Mouse (Mus musculus) adrenal gland, adult (tissue): Measurements from ENCODE around the gene Ugt2b38.
A peak's percentile ranks its signal among the peaks of the same experiment; 100 is the strongest.
"Not testable (repeated sequence)": the region's sequence is repeated elsewhere in the genome, so short reads cannot be mapped to it uniquely, and the experiment has no call there.

Experiments
- DNase-seq, 2 experiments: peaks; one replicate each; pipeline ENCODE4 v3.0.0; 2022 to 2023; ENCODE audit warnings: low spot score in 1 of 2; ENCODE audit not compliant: inconsistent age in 2 of 2

The Ugt2b38 gene

GRCm38 (mm10) chr5:87424041-87424440 lies at the start of gene Ugt2b38:
TSS of gene Ugt2b38 (minus strand) at chr5:87424203.
- DNase-seq, result not testable (repeated sequence)

- no peak for DNase-seq
Observed at GRCm38 (mm10) chr5:87458810-87459209, 34.8 kb upstream of the Ugt2b38 start.

GRCm38 (mm10) chr5:87457701-87458100 lies 33.7 kb upstream of the Ugt2b38 start:
- DNase-seq, result no peak

- DNase-seq, result no peak
Observed at GRCm38 (mm10) chr5:87456216-87456850, 32.3 kb upstream of the Ugt2b38 start.

- DNase-seq, result no peak
Observed at GRCm38 (mm10) chr5:87455519-87455918, 31.5 kb upstream of the Ugt2b38 start.

GRCm38 (mm10) chr5:87452514-87452913 lies 28.5 kb upstream of the Ugt2b38 start:
- DNase-seq, result not testable (repeated sequence)

GRCm38 (mm10) chr5:87436264-87436663 lies 12.3 kb upstream of the Ugt2b38 start:
- peak; percentile 2 to 36 for DNase-seq

- DNase-seq, result no peak
Observed at GRCm38 (mm10) chr5:87425676-87426075, 1.7 kb upstream of the Ugt2b38 start.

- DNase-seq, result no peak
Observed at GRCm38 (mm10) chr5:87396968-87397367, 27.0 kb downstream of the Ugt2b38 start.

- no peak for DNase-seq
Observed at GRCm38 (mm10) chr5:87390818-87391217, 33.2 kb downstream of the Ugt2b38 start.

GRCm38 (mm10) chr5:87380234-87380633 lies 43.8 kb downstream of the Ugt2b38 start:
- DNase-seq, result no peak

- no peak for DNase-seq
Observed at GRCm38 (mm10) chr5:87379825-87380224, 44.2 kb downstream of the Ugt2b38 start.

GRCm38 (mm10) chr5:87375874-87376383 lies 48.1 kb downstream of the Ugt2b38 start:
- no peak for DNase-seq

- no peak for DNase-seq
Observed at GRCm38 (mm10) chr5:87373502-87373863, 50.5 kb downstream of the Ugt2b38 start.

- not testable (repeated sequence) for DNase-seq
Observed at GRCm38 (mm10) chr5:87372788-87373501, 51.1 kb downstream of the Ugt2b38 start.
